Mouse (Mus musculus): ENCODE results near the gene Gm4216. TPM values are rescaled to one million over a fixed set of nuclear protein-coding genes. Genes with fewer than 3 reads are reported as not detected.
"Not testable (repeated sequence)": the region's sequence is repeated elsewhere in the genome, so short reads cannot be mapped to it uniquely, and the experiment has no call there.

Gm4216 gene
- polyA plus RNA-seq (2012; fragmentation: generic; extraction: Trizol): not detected

GRCm38 (mm10) chr7:23019823-23020222 lies at the start of gene Gm4216:
Gm4216 (minus strand) TSS chr7:23019923.
- H3K4me3 ChIP-seq: not testable (repeated sequence)

GRCm38 (mm10) chr7:23067356-23067755 lies 47.6 kb upstream of the Gm4216 start, which contains the start of gene Gm8720:
Gm8720 (minus strand) TSS chr7:23067456.
- not testable (repeated sequence) for H3K27me3 ChIP-seq (ENCODE audit: control insufficient read depth, insufficient read depth, insufficient read length); H3K36me3 ChIP-seq (ENCODE audit: control insufficient read depth, insufficient read depth); H3K4me3 ChIP-seq; H3ac ChIP-seq (ENCODE audit: control insufficient read depth, insufficient read length); H3K4me2 ChIP-seq (ENCODE audit: low read depth); H3K79me2 ChIP-seq (ENCODE audit: control insufficient read depth, insufficient read depth)

More at GRCm38 (mm10) chr7:23019823-23020222, at the start of gene Gm4216:
- not testable (repeated sequence) for H3K4me2 ChIP-seq (ENCODE audit: low read depth); H3ac ChIP-seq (ENCODE audit: control insufficient read depth, insufficient read length); H3K79me2 ChIP-seq (ENCODE audit: control insufficient read depth, insufficient read depth); H3K27me3 ChIP-seq (ENCODE audit: control insufficient read depth, insufficient read depth, insufficient read length); H3K36me3 ChIP-seq (ENCODE audit: control insufficient read depth, insufficient read depth)

- H3K27me3 ChIP-seq (ENCODE audit: control insufficient read depth, insufficient read depth, insufficient read length); H3K4me2 ChIP-seq (ENCODE audit: low read depth); H3K79me2 ChIP-seq (ENCODE audit: control insufficient read depth, insufficient read depth); H3ac ChIP-seq (ENCODE audit: control insufficient read depth, insufficient read length); H3K4me3 ChIP-seq; H3K36me3 ChIP-seq (ENCODE audit: control insufficient read depth, insufficient read depth): not testable (repeated sequence)
These were observed 35.5 kb upstream of the Gm4216 start, which contains the start of gene Vmn1r163 for GRCm38 (mm10) chr7:23055240-23055639. Vmn1r163 (plus strand) TSS chr7:23055540.

- H3K4me2 ChIP-seq (ENCODE audit: low read depth); H3K4me3 ChIP-seq; H3K36me3 ChIP-seq (ENCODE audit: control insufficient read depth, insufficient read depth); H3K79me2 ChIP-seq (ENCODE audit: control insufficient read depth, insufficient read depth); H3ac ChIP-seq (ENCODE audit: control insufficient read depth, insufficient read length); H3K27me3 ChIP-seq (ENCODE audit: control insufficient read depth, insufficient read depth, insufficient read length): not testable (repeated sequence)
These were observed 35.1 kb downstream of the Gm4216 start, which contains the start of gene Gm4214 for GRCm38 (mm10) chr7:22984573-22984972. Gm4214 (minus strand) TSS chr7:22984673.

Other genes starting within 250 kb of the Gm4216 start
- gene Vmn1r158, start 229.1 kb downstream of the Gm4216 start, polyA plus RNA-seq (2012; fragmentation: generic; extraction: Trizol): not detected
- not detected for gene Vmn1r159, start 176.3 kb downstream of the Gm4216 start, polyA plus RNA-seq (2012; fragmentation: generic; extraction: Trizol)
- gene Vmn1r160, start 148.7 kb downstream of the Gm4216 start, polyA plus RNA-seq (2012; fragmentation: generic; extraction: Trizol): not detected
- not detected for gene Gm4214, start 35.2 kb downstream of the Gm4216 start, polyA plus RNA-seq (2012; fragmentation: generic; extraction: Trizol)
- not detected for gene Vmn1r163, start 35.6 kb upstream of the Gm4216 start, polyA plus RNA-seq (2012; fragmentation: generic; extraction: Trizol)
- gene Gm8720, start 47.5 kb upstream of the Gm4216 start, polyA plus RNA-seq (2012; fragmentation: generic; extraction: Trizol): not detected
- not detected for gene Gm10662, start 124.6 kb upstream of the Gm4216 start, polyA plus RNA-seq (2012; fragmentation: generic; extraction: Trizol)
- not detected for gene Vmn1r165, start 197.4 kb upstream of the Gm4216 start, polyA plus RNA-seq (2012; fragmentation: generic; extraction: Trizol)
- not detected for gene Vmn1r166, start 231.8 kb upstream of the Gm4216 start, polyA plus RNA-seq (2012; fragmentation: generic; extraction: Trizol)